Mouse (Mus musculus) embryo, embryonic 10.5 days (tissue): Measurements from ENCODE around the gene Tmcc3.

Experiments
- DNase-seq: peaks from one replicate; pipeline ENCODE4 v3.0.0-alpha.2; 2015; ENCODE audit warnings: low spot score

Tmcc3 gene

DNA sequence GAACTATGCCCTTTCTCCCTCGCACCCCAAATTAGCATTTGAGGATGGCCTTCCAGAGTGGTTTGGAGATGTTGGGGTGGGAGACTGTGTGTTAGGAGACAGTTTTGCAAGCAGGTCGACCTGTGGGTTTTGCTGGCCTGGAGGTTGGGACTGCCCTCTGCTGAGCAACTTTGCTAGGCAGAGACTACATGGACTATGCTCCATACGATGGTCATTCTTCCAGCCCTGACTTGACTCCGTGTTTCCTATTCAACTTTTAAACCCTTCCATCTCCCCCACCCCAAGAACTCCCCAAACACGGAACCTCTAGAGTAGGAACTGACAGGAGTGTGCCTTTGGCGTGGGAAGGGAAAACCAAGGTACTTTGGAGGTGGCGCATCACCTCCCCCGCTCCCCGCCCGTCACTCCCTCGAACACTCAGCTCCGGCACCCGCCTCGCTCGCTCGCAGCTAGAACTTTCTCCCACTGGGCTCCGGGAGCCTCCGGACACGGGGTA, at the start of gene Tmcc3:
TSS of gene Tmcc3 (plus strand) at position 439 of the 496 bp plus-strand sequence.
- DNase-seq: peak; percentile 29

DNA sequence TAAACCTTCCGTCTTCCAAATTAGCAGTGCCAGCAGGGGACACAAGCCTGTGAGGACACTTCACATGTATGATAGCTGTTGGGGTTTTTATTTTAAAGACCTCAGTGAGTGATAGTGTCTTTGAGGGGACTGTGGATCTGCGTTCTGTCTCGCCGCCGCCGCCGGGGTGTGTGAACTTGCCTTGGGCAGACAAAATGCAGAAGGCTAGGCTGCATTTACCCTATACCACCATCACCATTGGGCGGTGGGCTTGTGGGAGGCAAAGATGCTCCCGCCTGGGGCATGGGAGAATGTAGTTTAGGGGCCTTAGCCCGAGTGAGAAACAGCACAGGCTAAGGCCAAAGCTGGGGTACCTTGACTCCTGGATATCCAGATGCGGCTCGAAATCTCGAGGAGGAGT, 49.1 kb upstream of the Tmcc3 start:
- no peak for DNase-seq

DNA sequence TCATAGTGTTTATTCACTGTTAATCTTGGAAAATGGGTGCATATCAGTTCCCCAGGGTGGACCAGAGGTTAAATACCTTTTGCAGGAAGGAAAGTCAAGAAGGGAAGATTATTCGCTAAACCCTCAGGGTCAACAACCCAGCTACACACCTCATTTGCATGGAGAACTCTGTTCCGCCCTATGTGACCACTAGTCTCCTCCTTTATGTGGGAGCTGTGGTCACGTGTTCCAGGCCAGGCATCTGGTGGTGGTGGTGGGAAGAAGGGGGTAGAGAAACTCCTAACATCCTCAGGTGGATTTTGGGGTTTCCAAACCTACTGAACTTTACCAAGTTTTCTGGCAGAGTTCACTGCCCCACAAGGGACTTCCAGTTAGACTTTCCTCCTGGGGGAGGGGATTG, 48.5 kb upstream of the Tmcc3 start:
- DNase-seq: no peak

DNA sequence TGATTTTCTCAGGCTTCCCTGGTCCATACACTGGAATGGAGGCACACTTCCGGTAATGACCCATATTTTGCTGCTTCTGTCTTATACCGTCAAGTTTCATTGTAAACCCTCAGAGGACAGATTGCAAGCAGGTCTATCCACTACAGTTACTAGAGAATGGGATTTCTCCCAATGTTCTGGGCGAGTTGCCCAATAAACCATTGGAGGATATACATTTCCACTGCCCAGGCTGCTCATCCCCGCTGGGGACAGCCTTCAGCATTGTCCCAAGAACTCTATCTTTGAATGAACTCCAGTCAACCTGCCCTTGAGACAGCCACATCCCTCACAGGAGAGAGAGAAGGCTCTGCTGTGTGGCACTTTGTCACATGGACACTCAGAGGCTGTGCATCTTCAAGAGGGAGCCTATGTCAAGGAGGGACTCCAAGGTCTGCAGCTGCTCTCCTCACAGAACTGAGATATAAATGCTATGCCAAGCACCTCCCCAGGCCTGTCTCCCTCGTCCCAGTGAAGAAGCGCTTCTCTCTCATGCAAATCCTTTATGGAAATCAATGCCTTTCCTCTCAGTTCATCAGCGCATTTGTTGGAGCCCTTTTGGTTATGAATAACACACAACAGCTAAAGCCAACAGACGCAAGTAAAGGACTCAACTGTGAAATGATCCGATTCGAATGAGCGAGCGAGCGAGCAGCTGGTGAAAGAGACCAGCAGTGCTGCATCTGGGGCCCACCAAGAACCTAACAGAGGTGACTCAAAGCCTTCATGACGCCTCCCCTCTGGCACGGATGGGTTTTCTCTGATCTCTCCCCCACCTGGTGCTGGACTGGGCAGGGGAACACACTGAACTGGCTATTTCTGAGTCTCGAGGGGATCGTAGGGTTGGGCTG, 45.9 kb upstream of the Tmcc3 start:
- DNase-seq: no peak

DNA sequence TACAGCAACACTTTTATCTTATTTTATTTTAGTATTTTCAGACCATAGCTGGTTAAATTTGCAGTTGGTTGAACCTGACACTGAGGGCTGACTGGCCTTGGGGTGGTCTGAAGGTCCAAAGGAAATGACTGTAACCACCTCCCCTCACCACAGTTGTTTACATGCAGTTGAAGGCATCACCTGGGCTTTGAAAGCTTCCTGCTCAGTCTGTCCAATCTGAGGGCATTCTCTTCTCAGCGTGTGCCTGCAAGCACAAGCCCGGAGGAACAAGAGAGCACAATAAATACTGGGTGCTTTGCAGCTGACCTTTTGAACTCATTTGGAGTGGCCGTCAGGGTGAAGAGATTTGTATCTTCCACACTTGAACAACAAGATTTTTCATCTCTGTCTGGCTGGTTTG, 36.4 kb upstream of the Tmcc3 start:
- DNase-seq: no peak

DNA sequence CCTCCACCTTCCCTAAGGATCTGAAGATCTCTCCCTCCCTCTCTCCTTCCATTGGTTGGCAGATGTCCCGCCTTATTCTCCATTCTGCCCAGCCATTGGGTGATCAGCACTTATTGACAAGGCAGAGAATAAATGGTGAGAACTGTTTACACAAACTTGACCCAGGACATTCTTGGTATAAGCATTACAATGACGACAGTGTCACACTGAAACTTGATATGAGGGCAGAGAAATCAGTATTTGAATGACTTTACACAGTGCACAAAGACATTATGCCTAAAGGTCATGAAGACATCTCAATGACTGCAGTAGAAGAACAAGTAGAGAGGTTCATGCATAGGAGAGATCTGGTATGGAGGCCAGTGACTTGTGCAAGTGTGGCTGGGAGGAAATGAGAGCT, 35.2 kb upstream of the Tmcc3 start:
- DNase-seq: no peak

DNA sequence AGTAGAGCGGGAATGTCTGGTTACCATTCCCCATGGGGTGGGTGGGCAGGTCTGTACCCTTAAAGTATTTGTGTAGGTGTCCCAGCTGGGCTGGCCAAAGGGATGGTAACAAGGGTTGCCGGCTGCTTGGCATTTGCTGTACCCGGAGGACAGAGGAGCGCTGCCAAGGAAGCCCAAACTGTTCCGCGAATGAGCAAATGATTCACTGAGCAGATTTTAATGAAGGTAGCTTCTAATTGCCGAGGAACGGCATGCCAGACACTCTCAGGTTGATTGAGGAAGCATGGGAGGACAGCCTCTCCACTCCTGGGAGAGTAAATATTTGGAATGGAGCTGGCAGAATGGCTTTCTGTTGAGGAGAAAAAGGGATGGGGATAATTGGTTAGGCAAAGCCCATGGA, 29.6 kb upstream of the Tmcc3 start:
- DNase-seq: no peak

DNA sequence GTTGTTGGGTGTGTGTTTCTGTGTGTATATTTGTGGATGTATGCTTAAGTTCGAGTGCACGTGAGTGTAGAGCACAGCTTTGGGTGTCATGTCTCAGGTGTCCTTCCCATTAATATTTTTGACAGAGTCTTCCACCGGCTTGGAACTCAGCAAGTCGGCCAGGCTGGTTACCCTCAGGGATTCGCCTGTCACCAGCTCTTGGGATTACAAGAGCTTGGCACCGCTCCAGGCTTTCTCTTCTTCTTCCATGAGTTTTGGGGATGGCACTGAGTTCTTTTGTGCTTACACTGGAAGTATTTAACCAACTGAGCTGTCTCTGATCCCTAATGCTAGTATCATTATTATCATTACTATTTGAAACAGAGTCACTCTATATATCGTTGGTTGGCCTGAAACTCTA, 29.0 kb upstream of the Tmcc3 start:
- DNase-seq: no peak

DNA sequence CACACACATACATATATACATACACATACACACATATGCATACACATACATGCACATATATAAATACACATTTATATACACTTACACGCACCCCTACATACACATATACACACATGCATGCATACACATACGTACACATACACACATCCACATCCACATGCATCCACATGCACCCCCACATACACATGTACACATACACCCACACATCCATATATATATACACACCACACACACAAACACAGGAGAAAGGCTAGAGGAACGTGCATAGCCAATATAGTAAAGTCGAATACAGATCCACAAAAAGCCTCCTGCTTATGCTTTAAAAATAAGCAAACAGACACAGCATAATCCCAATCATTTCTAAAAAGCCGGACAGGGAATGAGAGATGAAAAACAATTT, 17.3 kb upstream of the Tmcc3 start:
- DNase-seq: no peak

DNA sequence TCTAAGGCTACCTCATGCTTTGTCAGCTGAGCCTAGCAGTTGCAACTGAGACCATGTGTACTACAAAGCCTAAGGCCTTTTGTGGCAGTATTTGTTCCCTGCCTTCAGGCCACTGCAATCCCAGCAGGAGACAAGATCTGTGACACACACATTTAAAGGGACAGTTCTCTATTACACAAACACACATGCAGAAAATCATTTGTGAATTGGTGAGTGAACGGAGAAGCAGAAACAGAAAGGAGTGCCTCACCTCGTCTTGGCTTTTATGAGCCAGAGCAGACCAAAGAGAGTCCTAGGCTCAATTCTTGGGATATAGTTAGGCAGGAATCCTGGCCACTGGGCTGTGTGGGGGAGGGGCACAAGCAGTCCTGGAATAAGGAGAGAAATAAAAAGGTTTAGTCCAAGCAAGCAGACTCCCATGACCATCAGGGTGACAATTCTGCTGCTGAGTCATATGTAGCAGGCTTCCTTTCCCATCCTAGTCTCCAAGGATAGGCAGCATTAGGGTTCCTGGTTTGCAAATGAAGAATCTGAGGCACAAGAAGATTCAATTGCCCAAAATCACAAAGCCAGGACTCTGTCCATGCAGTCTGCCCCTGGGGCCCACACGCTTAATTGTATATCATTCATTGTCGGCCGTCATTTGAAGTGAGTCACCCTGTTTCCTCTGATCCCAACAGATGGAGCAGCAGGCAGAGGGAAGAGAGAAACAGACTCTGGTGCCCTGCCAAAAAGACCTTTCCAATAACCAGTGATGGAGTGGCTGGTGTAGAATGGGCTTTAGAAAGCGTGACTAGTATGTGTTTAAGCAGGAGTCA, 16.6 kb upstream of the Tmcc3 start:
- DNase-seq: peak; percentile 61

DNA sequence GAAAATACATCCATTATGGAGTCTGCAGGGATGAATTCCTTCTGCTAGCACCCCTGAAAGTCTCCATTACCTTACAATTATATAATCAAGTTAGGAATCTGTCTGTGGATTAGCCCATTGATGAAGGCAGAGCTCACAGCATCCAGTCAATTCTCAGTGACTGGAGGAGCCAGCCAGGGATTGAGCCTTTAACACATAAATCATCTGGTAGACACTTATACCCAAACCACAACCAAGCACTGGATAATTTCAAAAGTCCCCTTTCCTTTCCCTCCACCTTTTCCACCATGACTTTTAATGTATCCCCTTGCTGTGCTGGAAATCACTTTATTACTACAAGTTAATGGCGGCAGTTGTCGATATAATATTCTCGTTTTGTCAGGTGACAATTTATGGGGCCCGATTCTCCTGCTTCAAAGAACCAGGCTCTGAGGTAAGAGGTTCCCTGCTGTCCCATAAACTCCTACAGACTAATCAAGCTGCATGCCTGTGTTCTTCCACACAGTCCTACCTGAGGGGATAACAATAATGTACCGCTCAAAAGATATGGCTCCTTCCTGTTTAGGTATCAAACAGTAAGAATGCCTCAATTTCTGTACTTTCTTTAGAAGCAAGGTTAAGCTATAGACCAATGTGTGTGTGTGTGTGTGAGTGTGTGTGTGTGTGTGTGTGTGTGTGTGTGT, 15.7 kb upstream of the Tmcc3 start:
- DNase-seq: no peak

DNA sequence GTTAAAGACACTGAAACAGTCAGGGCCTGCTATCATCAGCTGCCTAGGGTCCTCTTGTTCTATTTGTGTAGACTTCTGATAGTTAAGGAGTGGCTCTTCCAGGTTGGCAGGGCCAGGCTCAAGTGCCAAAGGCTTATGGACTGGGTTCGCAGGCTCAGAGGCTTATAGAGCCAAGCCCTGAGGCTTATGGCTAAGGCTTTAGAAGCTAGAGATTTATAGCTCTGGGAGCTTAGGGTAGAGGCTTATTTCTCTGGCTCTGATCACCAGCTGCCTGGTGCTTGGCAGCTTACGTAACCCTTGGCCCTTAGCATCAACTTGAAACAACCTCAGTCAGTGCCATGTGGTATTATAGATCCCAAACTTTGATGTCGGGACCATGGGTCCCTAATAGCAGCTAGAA, 13.3 kb upstream of the Tmcc3 start, which contains the start of gene Gm4792:
TSS of gene Gm4792 (minus strand) at position 233 of the 400 bp plus-strand sequence.
- no peak for DNase-seq

DNA sequence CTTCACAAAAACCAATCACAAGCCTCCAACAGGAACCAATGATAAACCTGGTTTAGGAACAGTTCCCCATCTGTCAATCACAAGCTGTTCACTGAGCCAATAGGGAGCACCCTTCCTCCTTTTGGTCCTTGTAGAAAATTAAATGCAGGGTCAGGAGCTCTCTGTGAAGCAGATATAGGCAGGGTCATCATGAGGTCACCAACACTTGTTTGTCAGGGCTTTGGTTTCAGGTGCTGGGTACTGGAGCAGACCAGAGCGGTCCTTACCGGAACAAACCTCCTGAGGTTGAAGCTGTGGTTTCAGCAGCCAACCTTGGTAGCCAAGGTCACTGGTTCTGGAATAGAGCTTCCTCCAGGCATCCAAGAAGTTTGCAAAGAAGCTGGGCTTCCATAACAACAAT, 12.4 kb upstream of the Tmcc3 start:
- no peak for DNase-seq

DNA sequence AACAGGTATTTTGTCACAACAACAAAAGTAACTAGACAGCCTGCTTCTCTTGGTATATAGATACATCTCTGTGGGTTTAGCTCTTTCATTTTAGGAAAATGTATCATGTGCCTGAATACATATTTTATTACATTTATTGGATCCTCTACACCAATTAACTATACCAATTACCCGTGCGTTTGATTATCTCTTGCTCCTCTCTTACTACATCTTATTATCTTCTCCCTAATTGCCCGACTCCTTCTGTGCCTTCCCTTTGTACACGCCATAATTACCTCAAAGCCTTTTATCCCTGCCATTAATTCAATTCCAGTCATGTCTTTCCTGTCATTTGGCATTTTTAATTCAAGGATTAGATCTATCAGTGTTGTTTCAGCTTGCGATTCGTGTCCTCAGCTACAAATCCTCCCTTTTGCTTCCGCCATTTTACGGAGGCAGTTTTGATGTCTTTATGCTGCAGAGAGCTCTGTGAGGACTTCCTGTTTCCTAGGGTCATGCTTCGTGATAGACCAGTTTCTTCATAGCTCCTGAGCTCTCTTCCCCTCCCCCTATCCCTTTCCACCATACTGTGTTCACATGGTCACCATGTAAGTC, 7.6 kb upstream of the Tmcc3 start:
- DNase-seq: no peak

DNA sequence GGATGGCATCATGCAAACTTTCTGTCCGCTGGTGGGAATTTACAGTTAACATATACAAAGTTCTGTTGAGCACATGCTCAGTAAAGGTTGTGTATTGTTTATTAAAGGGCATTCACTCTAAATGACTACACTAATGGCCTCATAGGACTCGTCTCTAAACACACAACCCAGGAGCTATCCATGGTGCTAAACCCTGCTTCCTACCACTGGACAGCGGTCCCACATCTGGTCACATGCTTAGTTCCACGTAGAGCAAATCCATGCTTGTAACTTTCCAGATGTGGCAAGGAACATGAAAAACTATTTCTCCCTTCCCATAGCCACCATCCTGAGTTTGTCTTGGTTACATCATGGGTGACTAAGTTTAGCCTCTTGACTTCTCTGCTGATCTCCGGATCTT, 6.2 kb upstream of the Tmcc3 start:
- peak; percentile 77 for DNase-seq

DNA sequence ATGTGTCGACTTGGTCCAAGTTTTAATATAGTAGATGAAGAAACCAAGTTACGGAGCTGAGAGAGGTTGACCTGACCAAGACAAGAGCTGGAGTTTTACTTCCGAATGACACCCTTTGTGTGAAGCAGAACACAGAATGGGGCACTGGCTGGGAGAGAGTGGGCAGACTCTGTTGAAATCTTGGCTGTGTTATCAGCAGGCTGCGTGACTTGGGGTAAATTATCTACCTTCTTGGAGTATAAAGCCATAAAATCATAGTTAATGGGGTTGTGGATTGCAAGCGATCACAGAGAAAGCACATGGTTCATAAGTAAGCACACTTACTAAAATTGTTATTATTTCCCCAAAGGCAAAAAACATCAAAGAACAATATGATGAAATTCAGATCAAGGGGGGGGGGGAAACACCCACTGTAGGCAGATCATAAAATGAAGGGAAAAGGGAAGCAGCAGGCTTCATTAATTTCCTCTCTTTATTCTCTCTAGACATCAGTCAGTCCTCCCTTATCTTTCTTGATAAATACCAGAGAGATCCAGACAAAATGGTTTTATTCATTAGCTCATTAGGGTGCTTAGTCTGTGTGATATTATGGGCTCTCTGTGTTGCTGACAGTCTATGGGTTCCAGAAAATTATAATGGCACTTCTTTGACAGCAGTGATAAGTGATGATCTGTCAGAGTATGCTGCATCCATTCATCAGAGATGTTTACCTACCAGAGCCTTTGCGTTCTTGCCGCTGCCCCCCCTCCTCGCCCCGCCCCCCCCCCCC, 1.1 kb upstream of the Tmcc3 start:
- no peak for DNase-seq

DNA sequence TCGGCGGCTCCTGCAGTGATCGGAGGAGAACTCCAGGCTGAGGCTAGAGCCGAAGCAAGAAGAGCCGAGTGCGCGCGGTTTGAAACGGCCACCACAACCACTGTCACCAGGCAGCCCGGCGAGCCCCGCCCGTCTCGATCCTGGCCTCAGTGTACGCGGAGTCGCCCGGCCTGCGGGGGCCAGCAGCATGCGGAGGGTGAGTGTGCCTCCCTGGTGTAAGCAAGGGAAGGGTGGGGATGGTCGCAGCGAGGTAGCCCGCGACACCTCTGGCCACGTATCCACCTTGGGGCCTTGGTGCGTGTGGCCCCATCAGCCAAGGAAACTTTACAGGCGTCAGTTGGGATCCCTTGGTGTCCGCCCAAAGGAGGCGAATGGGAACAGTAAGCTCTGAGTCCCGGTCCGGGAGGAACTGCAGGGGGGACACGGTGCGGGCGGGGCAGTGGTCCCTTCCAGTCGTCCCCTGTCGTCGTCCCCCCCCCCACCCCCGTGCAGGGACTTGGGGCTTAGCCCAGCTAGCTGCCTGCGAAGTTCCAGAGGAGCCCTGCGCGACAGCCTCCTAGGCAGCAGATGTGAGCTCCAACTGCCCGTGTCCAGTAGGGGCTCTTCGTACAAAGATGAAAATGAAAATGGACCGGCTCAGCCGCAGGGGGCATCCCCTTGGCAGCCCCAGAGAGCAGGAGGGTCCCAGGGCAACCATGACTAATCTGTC, 412 bp downstream of the Tmcc3 start:
- peak; percentile 47 for DNase-seq

DNA sequence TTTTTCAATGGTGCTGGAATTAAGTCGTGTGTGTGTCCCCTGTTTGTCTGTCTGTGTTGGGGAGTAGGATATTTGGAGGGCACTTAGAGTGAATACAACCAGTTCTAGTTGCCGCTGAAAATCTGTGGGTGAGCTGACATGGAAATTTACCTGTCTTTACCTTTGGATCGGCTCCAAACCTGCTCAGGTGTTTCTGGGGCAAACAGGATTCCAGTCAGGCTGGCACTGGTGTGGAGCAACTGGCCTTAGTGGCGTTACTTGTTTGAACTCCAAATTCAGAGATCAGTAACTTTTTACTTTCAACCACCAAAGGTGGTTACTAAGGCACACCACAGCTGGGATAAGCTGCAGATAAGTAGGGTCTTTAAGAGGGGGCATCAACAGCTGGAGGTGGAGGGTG, 1.4 kb downstream of the Tmcc3 start:
- no peak for DNase-seq

DNA sequence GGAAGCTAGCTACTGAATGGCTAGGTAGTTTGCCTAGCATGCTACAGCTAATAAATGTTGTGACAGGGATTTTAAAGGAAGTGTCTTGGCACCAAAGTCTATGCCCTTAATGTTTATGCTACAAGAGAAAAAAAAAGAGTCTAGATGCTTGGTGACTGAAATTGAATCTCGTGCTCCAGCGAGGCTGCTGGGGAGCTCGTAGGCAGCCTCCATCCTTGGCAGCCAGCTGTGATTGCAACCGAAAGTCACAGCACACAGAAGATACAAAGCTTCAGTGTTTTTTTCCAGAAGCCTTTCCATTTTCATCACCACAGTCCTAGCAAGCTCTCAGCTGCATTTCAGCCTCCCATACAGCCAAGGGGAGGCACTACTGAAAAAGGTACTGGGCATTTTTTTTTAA, 6.8 kb downstream of the Tmcc3 start:
- no peak for DNase-seq

DNA sequence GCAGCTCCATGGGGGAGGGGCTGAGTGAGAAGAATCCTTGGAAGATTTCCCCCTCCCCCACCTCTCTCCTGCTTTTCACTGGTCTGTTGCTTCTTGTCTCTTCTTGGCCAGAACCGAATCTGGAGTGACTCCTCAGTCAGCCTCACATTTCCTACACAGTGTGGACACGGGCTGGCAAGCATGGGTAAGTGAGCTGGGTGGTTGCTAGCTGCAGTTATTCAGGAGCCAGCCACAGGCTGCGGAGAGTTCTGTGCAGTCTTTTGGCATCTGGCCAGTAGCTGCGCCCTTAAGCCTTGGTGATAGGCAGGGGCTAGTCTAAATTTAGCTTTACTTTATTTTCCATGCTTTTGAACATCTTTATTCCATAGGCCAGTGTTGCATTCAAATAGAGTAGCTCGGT, 18.2 kb downstream of the Tmcc3 start:
- no peak for DNase-seq
